Mouse (Mus musculus) adrenal gland, adult (tissue): ENCODE measurements around the gene Xpr1.
A peak's percentile ranks its signal among the peaks of the same experiment; 100 is the strongest.

Experiments
- DNase-seq, 2 experiments: peaks; one replicate each; pipeline ENCODE4 v3.0.0; 2022 to 2023; ENCODE audit warnings: low spot score in 1 of 2; ENCODE audit not compliant: inconsistent age in 2 of 2

Gene Xpr1

GRCm38 (mm10) chr1:155233378-155233777 lies 183.8 kb downstream of the Xpr1 start:
- peak; percentile 49 to 59 for DNase-seq

- DNase-seq: peak; percentile 24 to 40
Measured at GRCm38 (mm10) chr1:155232786-155233185, 184.4 kb downstream of the Xpr1 start.

GRCm38 (mm10) chr1:155232385-155232784 lies 184.8 kb downstream of the Xpr1 start:
- DNase-seq: peak; percentile 23 to 40

- DNase-seq: peak in 1 of 2 experiments; percentile 63
Measured at GRCm38 (mm10) chr1:155229464-155230411, 187.5 kb downstream of the Xpr1 start.
